ENCODE assay signal across 7 mouse cellular contexts in the genomic region with DNA sequence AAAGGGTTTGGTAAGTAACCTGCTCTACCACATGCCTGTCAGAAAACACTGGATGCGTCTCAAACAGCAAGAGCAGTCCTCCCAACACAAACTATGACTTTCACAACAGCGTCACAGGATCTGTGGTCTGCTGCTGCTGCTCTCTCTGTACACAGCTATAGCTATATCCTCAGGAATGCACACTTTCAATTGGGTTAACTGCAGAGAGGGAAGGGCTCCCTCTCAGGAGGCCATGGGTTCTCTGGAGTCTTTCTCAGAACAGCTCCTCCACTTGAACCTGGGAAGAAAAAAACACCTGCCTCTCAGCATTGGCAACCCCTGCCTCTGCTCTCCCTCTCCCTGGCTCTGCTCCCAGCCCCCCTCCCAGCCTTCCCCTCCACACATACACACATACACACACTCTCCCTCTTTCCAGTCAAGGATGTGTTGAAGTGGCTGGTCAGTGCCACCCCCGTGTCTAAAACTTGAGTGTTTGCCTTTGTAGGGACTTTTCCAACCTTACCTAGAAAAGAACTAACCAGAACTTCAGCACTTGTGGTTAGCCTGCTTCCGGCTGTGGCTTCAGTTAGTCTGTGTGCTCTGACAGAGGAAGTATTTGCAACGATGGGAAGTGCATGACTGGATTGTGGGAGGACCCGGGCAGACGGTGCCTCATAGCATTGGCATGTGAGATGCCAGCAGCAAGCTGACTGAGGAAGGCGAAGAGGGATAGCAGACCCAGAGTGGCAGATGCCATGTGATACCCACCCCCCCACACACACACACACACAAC.
DNase-seq lines count a peak whose midpoint lies in the region; ATAC-seq lines count a peak whose summit lies in the region.

No protein-coding gene starts in this region.

- H3K9ac ChIP-seq in hindbrain, embryonic 11.5 days (ENCODE audit: low read depth, low read length) = no peak overlapping the region
- H3K9ac ChIP-seq in intestine, embryonic 16.5 days (ENCODE audit: low read depth, low read length) = no peak overlapping the region

- no peak overlapping the region for H3K4me3 ChIP-seq in hindbrain, embryonic 11.5 days (ENCODE audit: low read depth, low read length)
- H3K4me3 ChIP-seq in intestine, embryonic 16.5 days (ENCODE audit: low read length) = no peak overlapping the region

- intact Hi-C loops in heart, postnatal 25 days (cut with DNase I) = no loop called here
- intact Hi-C loops in gastrocnemius, postnatal 36 days (cut with DNase I) = no loop called here

- WGBS in hindbrain, embryonic 11.5 days = 89% methylated on average over 8 of the region's 8 CpGs
- WGBS in intestine, embryonic 16.5 days = 66% methylated on average over 8 of the region's 8 CpGs

- H3K4me2 ChIP-seq in hindbrain, embryonic 11.5 days (replicated peaks; ENCODE audit: low read depth, low read length) = no peak overlapping the region
- no peak overlapping the region for H3K4me2 ChIP-seq in intestine, embryonic 16.5 days (ENCODE audit: low read depth, low read length)

- H3K4me1 ChIP-seq in hindbrain, embryonic 11.5 days (replicated peaks; ENCODE audit: control insufficient read depth, insufficient read depth, low read length) = no peaks in the 10 kb centered on the region
- peaks cover 41% of the 10 kb centered on the region for H3K4me1 ChIP-seq in intestine, embryonic 16.5 days (ENCODE audit: control insufficient read depth, insufficient read depth, low read length)

- H3K27me3 ChIP-seq in hindbrain, embryonic 11.5 days (ENCODE audit: control insufficient read depth, insufficient read depth, low read length) = no peaks in the 10 kb centered on the region
- H3K27me3 ChIP-seq in intestine, embryonic 16.5 days (replicated peaks; ENCODE audit: control insufficient read depth, insufficient read depth, low read length) = no peaks in the 10 kb centered on the region

- peak; percentile 87 for DNase-seq in CD4-positive, CD25-positive, alpha-beta regulatory T cell, adult 2 months (ENCODE audit: low read depth, low spot score)
- DNase-seq in Muller cell, postnatal 12 days (ENCODE audit: inconsistent ontology term) = peak; percentile 94
- DNase-seq in heart, postnatal 25 days (ENCODE audit: low spot score) = peak; percentile 17
- no peak for DNase-seq in hindbrain, embryonic 11.5 days (ENCODE audit: low spot score)
- no peak for DNase-seq in gastrocnemius, postnatal 36 days

- peak; percentile 84 for ATAC-seq in megakaryocyte, adult 5-6 weeks (ENCODE audit: poor library complexity, severe bottlenecking)
- no peak for ATAC-seq in hindbrain, embryonic 11.5 days (ENCODE audit: low FRiP score)
- no peak for ATAC-seq in intestine, embryonic 16.5 days

- H3K9me3 ChIP-seq in hindbrain, embryonic 11.5 days (ENCODE audit: control insufficient read depth, low read length) = no peaks in the 10 kb centered on the region
- no peaks in the 10 kb centered on the region for H3K9me3 ChIP-seq in intestine, embryonic 16.5 days (ENCODE audit: control insufficient read depth, low read length)

- H3K27ac ChIP-seq in hindbrain, embryonic 11.5 days (ENCODE audit: low read depth, low read length) = no peak overlapping the region
- H3K27ac ChIP-seq in intestine, embryonic 16.5 days (ENCODE audit: low read length) = no peak overlapping the region

- H3K36me3 ChIP-seq in hindbrain, embryonic 11.5 days (ENCODE audit: control insufficient read depth, insufficient read depth, low read length) = no peaks in the 10 kb centered on the region
- H3K36me3 ChIP-seq in intestine, embryonic 16.5 days (ENCODE audit: control insufficient read depth, insufficient read depth, low read length) = no peaks in the 10 kb centered on the region

Comparison
In these comparisons a context has a peak if more than half of its experiments do, and no peak if none do; other contexts are left out.
1. DNase-seq: peak in CD4-positive, CD25-positive, alpha-beta regulatory T cell, adult 2 months (single experiment), Muller cell, postnatal 12 days (single experiment) and heart, postnatal 25 days (single experiment); none in hindbrain, embryonic 11.5 days (single experiment) and gastrocnemius, postnatal 36 days (0 of 2).